Mouse (Mus musculus) G1E (cell line): ENCODE data around the gene Akt2. TPM values are rescaled to one million over a fixed set of nuclear protein-coding genes. Genes with fewer than 3 reads are reported as not detected.

Experiments used
- ATAC-seq: 2 replicates; pipeline ENCODE4 v1.8.0; 2016; ENCODE audit warnings: mild to moderate bottlenecking; ENCODE audit not compliant: insufficient number of reproducible peaks, poor library complexity, low FRiP score, severe bottlenecking; ENCODE audit errors: extremely low read depth
- DNase-seq: peaks from one replicate; pipeline ENCODE4 v3.0.0; 2012; ENCODE audit warnings: low spot score
- H3K27me3 ChIP-seq: 2 replicates; pipeline ENCODE4 v1.6.1; 2012; ENCODE audit warnings: mild to moderate bottlenecking, low read length, inconsistent platforms; ENCODE audit not compliant: insufficient read depth
- H3K36me3 ChIP-seq: replicated peaks from 2 replicates; pipeline ENCODE3; 2012; ENCODE audit warnings: mild to moderate bottlenecking, inconsistent platforms
- H3K4me1 ChIP-seq: 2 replicates; pipeline ENCODE4 v1.6.1; 2012; ENCODE audit warnings: low read depth, low read length, inconsistent platforms, mixed read lengths; ENCODE audit not compliant: insufficient read depth
- H3K4me3 ChIP-seq: 2 replicates; pipeline ENCODE4 v1.5.1; 2012; ENCODE audit warnings: low read depth, mild to moderate bottlenecking, inconsistent platforms, low read length, moderate library complexity, mixed read lengths
- H3K9me3 ChIP-seq: replicated peaks from 2 replicates; pipeline ENCODE4 v1.6.1; 2012; ENCODE audit warnings: inconsistent platforms
- CTCF ChIP-seq: IDR thresholded peaks from 2 replicates; pipeline ENCODE4 v1.5.1; 2012; ENCODE audit warnings: low read depth, low read length, inconsistent platforms, mixed read lengths
- GATA1 ChIP-seq: IDR thresholded peaks from 2 replicates; pipeline ENCODE4 v1.6.1; 2012; ENCODE audit warnings: borderline replicate concordance, low read length, inconsistent platforms, mixed read lengths
- GATA2 ChIP-seq: IDR thresholded peaks from 2 replicates; pipeline ENCODE4 v1.6.1; 2012; ENCODE audit warnings: low read depth, low read length, inconsistent platforms, borderline replicate concordance
- POLR2AphosphoS5 ChIP-seq: IDR thresholded peaks from 2 replicates; pipeline ENCODE4 v1.6.1; 2012; ENCODE audit warnings: low read depth, low read length, inconsistent platforms; ENCODE audit not compliant: insufficient replicate concordance
- TAL1 ChIP-seq: conservative IDR thresholded peaks from 2 replicates; pipeline ENCODE4 v1.6.1; 2012; ENCODE audit warnings: low read depth, low read length, inconsistent platforms, mixed read lengths
- polyA plus RNA-seq: library from polyadenylated mRNA; stranded (reverse); fragments of >175 nt; gene quantifications from 2 replicates; pipeline ENCODE4 v1.2.3, GENCODE M21; 2012
- total RNA-seq, 2 experiments: library from RNA; stranded (forward) in 1 of 2; stranded (reverse) in 1 of 2; fragments of 200-1000 nt in 1 of 2; fragments of >200 nt in 1 of 2; fragmentation: Nextera tagmentation in 1 of 2; gene quantifications; 2 replicates each; pipeline ENCODE4 v1.2.3; 2014 to 2017

The Akt2 gene
- total and polyA plus RNA-seq, 3 experiments: 41.7 to 69.0 (median 52.4) TPM

DNA sequence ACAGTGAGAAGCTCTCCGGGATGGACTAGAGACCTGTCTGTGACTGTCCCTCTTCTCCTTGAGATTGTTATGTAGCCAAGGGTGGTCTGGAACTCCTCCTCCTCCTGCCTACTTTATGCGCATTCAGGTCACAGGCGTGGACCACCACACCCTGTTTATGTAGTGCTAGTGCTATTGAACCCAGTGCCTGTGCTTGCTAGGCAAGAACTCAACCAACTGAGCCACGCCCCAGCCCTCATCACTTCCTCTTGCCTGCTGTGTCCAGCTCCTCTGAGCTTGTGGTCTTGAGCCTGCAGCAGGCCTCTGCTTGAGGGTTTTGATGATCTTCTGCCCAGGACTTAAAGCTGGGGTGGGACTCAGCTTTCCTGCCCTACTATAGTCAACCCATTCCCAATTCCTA lies 19.2 kb upstream of the Akt2 start:
- TF ChIP-seq TAL1: no peak
- no peak for TF ChIP-seq CTCF
- TF ChIP-seq GATA2: no peak
- TF ChIP-seq GATA1: no peak
- TF ChIP-seq POLR2AphosphoS5: no peak
- H3K4me1 ChIP-seq: peaks cover 12% of the 10 kb centered on the region
- peaks cover 91% of the 10 kb centered on the region for H3K36me3 ChIP-seq
- DNase-seq (no peak), ATAC-seq (no peak)
- no peaks in the 10 kb centered on the region for H3K27me3 ChIP-seq
- no peak overlapping the region for H3K4me3 ChIP-seq
- H3K9me3 ChIP-seq: no peaks in the 10 kb centered on the region

DNA sequence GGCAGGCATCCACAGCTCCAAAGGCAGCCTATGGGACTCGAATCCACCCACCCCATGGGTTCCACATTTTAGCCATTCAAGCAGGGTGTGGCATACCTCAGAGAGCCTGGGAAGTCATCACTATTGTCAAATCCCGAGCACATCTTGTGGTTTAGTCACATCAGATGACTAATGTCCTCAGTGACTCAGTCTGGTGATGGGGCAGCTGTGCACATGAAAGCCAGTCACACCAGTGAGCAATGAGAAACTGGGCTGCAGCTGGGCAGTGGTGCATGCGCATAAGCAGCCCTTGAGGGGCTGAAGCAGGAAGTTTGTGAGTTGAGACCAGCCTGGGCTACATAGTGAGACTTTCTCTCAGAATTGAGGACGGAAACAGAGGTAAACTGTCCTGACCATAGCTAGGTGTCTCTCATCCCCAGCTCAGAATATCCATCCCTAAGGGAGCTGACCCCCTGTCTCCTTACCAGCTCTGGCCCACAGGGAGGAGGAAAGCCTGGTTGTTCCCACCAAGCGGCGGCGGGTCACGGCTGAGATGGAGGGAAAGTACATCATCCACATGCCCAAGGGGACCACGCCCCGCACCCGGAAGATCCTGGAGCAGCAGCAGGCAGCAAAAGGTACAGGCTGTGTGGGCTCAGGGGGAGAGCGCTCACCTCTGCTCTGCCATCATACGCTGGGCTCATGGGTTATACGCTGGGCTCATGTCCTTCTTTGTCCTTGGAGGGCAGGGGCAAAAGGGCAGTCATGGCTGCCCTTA lies 17.1 kb upstream of the Akt2 start:
- H3K27me3 ChIP-seq: no peaks in the 10 kb centered on the region
- H3K9me3 ChIP-seq: no peaks in the 10 kb centered on the region
- no peak overlapping the region for H3K4me3 ChIP-seq
- TF ChIP-seq TAL1 (no peak), GATA1 (no peak), GATA2 (no peak), CTCF (no peak), POLR2AphosphoS5 (no peak)
- DNase-seq: no peak
- peaks cover 12% of the 10 kb centered on the region for H3K4me1 ChIP-seq
- H3K36me3 ChIP-seq: peaks cover 91% of the 10 kb centered on the region
- ATAC-seq: peak; percentile 34; the same call in 1 of the 2 replicates

DNA sequence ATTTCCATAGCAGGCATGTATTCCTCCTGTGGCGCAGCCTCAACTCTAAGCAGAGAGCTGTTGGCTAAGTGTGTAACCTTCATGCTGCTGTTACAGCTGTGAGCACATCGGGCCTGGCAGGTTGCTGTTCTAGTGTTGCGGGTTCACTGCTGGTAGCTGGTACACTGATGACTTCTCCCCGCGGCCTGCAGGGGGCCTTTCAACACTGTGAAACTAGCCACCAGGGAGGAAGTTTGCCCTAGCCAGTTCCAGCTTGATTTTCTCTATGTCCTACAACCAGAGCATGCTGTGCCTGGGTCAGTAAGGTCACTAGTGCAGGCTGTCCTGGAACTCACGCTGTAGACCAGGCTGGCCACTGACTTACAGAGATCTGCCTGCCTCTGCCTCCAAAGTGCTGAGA lies 14.4 kb upstream of the Akt2 start:
- ATAC-seq (no peak), DNase-seq (peak; percentile 55)
- Histone ChIP-seq H3K4me1 (peaks cover 6% of the 10 kb centered on the region), H3K27me3 (no peaks in the 10 kb centered on the region), H3K36me3 (peaks cover 93% of the 10 kb centered on the region), H3K9me3 (no peaks in the 10 kb centered on the region), H3K4me3 (no peak overlapping the region)
- TF ChIP-seq POLR2AphosphoS5 (no peak), GATA1 (no peak), CTCF (peak; percentile 52; the same call in 1 of the 2 replicates)

DNA sequence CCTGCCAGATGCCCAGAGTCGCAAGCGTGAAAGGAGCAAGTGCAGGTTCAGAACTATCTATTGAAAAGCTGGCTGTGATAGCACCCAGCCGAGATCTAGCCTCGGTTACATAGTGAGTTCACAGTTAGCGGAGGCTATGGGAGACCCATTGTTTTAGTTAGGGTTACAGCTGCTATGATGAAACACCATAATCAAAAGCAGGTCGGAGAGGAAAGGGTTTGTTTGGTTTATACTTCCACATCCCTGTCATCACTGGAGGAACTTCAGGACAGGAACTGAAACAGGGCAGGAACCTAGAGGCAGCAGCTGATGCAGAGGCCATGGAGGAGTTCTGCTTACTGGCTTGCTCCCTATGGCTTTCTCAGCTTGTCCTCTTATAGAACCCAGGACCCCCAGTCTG lies 13.8 kb upstream of the Akt2 start:
- no peak for DNase-seq

DNA sequence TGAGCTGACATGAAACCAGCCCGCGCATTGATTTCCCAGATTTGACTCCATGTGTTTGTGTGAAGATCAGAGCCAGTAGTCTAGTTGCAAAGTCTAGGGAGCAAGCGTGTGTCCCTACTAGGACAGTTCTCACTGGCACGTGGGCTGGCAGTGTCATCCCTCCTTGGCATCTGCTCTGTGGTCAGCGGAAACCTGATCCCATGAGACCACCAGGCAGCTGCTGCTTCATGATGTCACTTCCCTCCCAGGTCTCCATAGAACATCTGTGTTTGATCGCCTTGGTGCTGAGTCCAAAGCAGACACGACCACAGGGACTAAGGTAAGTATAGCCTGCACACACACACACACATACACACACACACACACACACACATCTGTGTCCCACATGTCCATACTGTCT lies 12.9 kb upstream of the Akt2 start:
- Histone ChIP-seq H3K36me3 (peaks cover 97% of the 10 kb centered on the region), H3K4me1 (no peaks in the 10 kb centered on the region; the same call in 1 of the 2 replicates), H3K27me3 (no peaks in the 10 kb centered on the region), H3K4me3 (no peak overlapping the region), H3K9me3 (no peaks in the 10 kb centered on the region)
- ATAC-seq (no peak), DNase-seq (no peak)
- no peak for TF ChIP-seq TAL1
- TF ChIP-seq GATA1: no peak
- no peak for TF ChIP-seq GATA2

More for the DNA sequence above, 13.8 kb upstream of the Akt2 start:
- TF ChIP-seq CTCF (no peak), GATA2 (no peak), GATA1 (no peak), TAL1 (no peak), POLR2AphosphoS5 (no peak)
- Histone ChIP-seq H3K36me3 (peaks cover 93% of the 10 kb centered on the region), H3K4me3 (no peak overlapping the region), H3K27me3 (no peaks in the 10 kb centered on the region), H3K9me3 (no peaks in the 10 kb centered on the region), H3K4me1 (no peaks in the 10 kb centered on the region; the same call in none of the 2 replicates)
- no peak for ATAC-seq

DNA sequence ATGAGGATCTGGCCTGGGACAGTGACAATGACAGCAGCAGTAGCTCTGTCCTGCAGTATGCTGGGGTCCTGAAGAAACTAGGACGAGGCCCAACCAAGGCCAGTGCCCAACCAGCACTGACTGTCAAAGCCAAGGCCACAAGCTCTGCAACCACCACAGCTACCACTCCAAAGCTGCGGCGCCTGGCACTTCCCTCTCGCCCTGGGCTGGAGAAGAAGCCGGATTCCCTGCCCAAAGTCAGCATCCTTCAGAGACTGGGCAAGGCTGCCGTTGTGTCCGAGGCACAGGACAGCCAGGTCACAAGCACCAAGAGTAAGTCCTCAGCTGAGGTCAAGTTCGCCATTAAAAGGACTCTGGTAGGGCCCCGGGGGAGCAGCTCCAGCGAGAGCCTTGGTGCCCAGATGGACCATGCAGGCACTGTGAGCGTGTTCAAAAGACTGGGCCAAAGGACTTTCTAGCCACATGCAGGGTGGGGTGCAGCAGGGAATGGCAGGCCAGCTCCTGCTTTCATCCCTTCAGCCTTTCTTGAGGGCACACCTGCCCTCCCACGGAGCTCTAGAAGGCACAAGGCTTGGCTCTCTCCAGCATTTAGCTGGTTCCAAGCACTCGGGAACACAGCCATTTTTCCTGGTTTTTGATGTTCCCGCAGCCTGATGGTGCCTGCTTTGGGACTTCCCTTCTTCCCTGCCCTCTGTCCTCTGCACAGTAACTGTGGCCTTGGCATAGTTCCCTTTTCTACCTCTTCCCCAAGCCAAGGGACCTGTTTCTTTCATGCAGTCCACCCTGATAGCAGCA lies 10.8 kb upstream of the Akt2 start:
- no peak for DNase-seq
- Histone ChIP-seq H3K9me3 (no peaks in the 10 kb centered on the region), H3K4me1 (no peaks in the 10 kb centered on the region; the same call in 1 of the 2 replicates), H3K4me3 (no peak overlapping the region), H3K36me3 (peaks cover 93% of the 10 kb centered on the region), H3K27me3 (no peaks in the 10 kb centered on the region)
- ATAC-seq: no peak
- TF ChIP-seq TAL1: no peak
- no peak for TF ChIP-seq POLR2AphosphoS5
- no peak for TF ChIP-seq CTCF
- no peak for TF ChIP-seq GATA1
- no peak for TF ChIP-seq GATA2

DNA sequence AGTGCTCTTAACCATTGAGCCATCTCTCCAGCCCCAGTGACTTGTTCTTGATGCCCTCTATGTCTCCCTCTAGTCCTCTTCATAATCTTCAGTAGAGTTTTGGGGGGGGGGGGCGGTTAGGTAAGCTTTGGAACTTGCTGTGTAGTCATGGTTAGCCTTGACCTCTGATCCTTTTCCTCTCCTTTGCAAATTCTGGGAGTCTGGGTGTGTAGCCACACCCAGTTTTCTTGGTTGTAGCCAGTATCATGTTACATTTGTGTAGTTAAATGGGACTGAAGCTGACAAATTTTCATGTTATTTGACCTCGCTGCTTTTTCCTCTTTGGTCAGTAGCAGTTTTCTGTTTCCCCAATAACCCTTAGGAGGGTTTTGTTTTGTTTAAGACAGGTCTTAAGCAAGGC lies 4.5 kb upstream of the Akt2 start:
- TF ChIP-seq GATA1 (no peak), GATA2 (no peak), POLR2AphosphoS5 (no peak), TAL1 (no peak), CTCF (no peak)
- Histone ChIP-seq H3K36me3 (peaks cover 45% of the 10 kb centered on the region), H3K4me3 (no peak overlapping the region), H3K27me3 (no peaks in the 10 kb centered on the region), H3K4me1 (peaks cover 11% of the 10 kb centered on the region; the same call in 1 of the 2 replicates), H3K9me3 (no peaks in the 10 kb centered on the region)
- ATAC-seq (no peak), DNase-seq (no peak)
